Mouse (Mus musculus) thymus, adult 2 months (tissue): ENCODE data around the gene Mgmt. TPM values are rescaled to one million over a fixed set of nuclear protein-coding genes. Genes with fewer than 3 reads are reported as not detected.

ENCODE experiments used
- DNase-seq: peaks from one replicate; pipeline ENCODE4 v3.0.0; 2021
- H3K27ac ChIP-seq: fragments of 200-500 bp; 2 replicates; pipeline ENCODE4 v1.5.1; 2012; ENCODE audit warnings: low read length, control low read depth; ENCODE audit not compliant: control insufficient read depth, insufficient read depth
- H3K27me3 ChIP-seq: fragments of 200-500 bp; 2 replicates; pipeline ENCODE4 v1.6.1; 2012; ENCODE audit warnings: mild to moderate bottlenecking, low read length, moderate library complexity, mixed read lengths; ENCODE audit not compliant: control insufficient read depth, insufficient read depth
- H3K36me3 ChIP-seq: fragments of 200-500 bp; 2 replicates; pipeline ENCODE4 v1.6.1; 2012; ENCODE audit warnings: mild to moderate bottlenecking, low read length, moderate library complexity; ENCODE audit not compliant: control insufficient read depth, insufficient read depth
- H3K4me1 ChIP-seq: fragments of 200-500 bp; replicated peaks from 2 replicates; pipeline ENCODE4 v1.6.1; 2012; ENCODE audit warnings: low read length; ENCODE audit not compliant: control insufficient read depth, insufficient read depth
- H3K4me3 ChIP-seq: fragments of 200-500 bp; 2 replicates; pipeline ENCODE4 v1.5.1; 2012; ENCODE audit warnings: mild to moderate bottlenecking, low read length, control low read depth, moderate library complexity; ENCODE audit not compliant: control insufficient read depth, insufficient read depth
- CTCF ChIP-seq: fragments of 200-500 bp; IDR thresholded peaks from 2 replicates; pipeline ENCODE4 v1.5.1; 2012; ENCODE audit warnings: mild to moderate bottlenecking, control low read depth, low read length, moderate library complexity, borderline replicate concordance; ENCODE audit not compliant: control insufficient read depth, poor library complexity, insufficient read depth; ENCODE audit errors: extremely low read depth
- POLR2A ChIP-seq: fragments of 200-500 bp; IDR thresholded peaks from 2 replicates; pipeline ENCODE4 v1.6.1; 2012; ENCODE audit warnings: mild to moderate bottlenecking, low read length, control low read depth, moderate library complexity; ENCODE audit not compliant: control insufficient read depth, poor library complexity, insufficient read depth; ENCODE audit errors: extremely low read depth
- WGBS: fragments of 180-500 bp; shearing (Covaris S2); methylation state at CpG from one replicate; pipeline ENCODE4 v1.1.7; 2018; 5-methylcytosine and 5-hydroxymethylcytosine counted together
- polyA plus RNA-seq: library from polyadenylated mRNA; depleted of rRNA; stranded (reverse); fragments of >200 nt; gene quantifications from 2 replicates; pipeline ENCODE4 v1.2.3, GENCODE M21; 2012

Mgmt gene
- polyA plus RNA-seq, 1 experiment, result 2.9 TPM

GRCm38 (mm10) chr7:137061109-137061508, 166.7 kb downstream of the Mgmt start:
- Histone ChIP-seq H3K36me3 (no peaks in the 10 kb centered on the region), H3K27ac (no peak overlapping the region), H3K4me3 (no peak overlapping the region), H3K27me3 (no peaks in the 10 kb centered on the region), H3K4me1 (no peaks in the 10 kb centered on the region)
- TF ChIP-seq POLR2A (no peak), CTCF (no peak)
- no peak for DNase-seq
- 96% methylated on average over 6 of the region's 6 CpGs for WGBS

GRCm38 (mm10) chr7:137064255-137064654, 169.8 kb downstream of the Mgmt start:
- no peak for TF ChIP-seq POLR2A
- TF ChIP-seq CTCF, result no peak
- Histone ChIP-seq H3K27me3 (no peaks in the 10 kb centered on the region), H3K36me3 (no peaks in the 10 kb centered on the region), H3K4me3 (no peak overlapping the region), H3K27ac (no peak overlapping the region), H3K4me1 (no peaks in the 10 kb centered on the region)
- WGBS, result 96% methylated on average over 9 of the region's 9 CpGs
- DNase-seq, result no peak

GRCm38 (mm10) chr7:137065408-137065807, 171.0 kb downstream of the Mgmt start:
- Histone ChIP-seq H3K27ac (no peak overlapping the region), H3K4me3 (no peak overlapping the region), H3K36me3 (no peaks in the 10 kb centered on the region), H3K4me1 (no peaks in the 10 kb centered on the region), H3K27me3 (no peaks in the 10 kb centered on the region)
- WGBS, result 93% methylated on average over 5 of the region's 5 CpGs
- DNase-seq, result no peak
- TF ChIP-seq POLR2A, result no peak
- no peak for TF ChIP-seq CTCF

- Histone ChIP-seq H3K4me3 (no peak overlapping the region), H3K27me3 (no peaks in the 10 kb centered on the region), H3K4me1 (no peaks in the 10 kb centered on the region), H3K36me3 (no peaks in the 10 kb centered on the region), H3K27ac (no peak overlapping the region)
- TF ChIP-seq POLR2A, result no peak
- TF ChIP-seq CTCF, result no peak
- DNase-seq, result no peak
- WGBS, result 93% methylated on average over 3 of the region's 3 CpGs
Measured at GRCm38 (mm10) chr7:137066211-137066610, 171.8 kb downstream of the Mgmt start.

GRCm38 (mm10) chr7:137066997-137067396, 172.6 kb downstream of the Mgmt start:
- Histone ChIP-seq H3K36me3 (no peaks in the 10 kb centered on the region), H3K27ac (no peak overlapping the region), H3K4me3 (no peak overlapping the region), H3K27me3 (no peaks in the 10 kb centered on the region), H3K4me1 (no peaks in the 10 kb centered on the region)
- WGBS, result 95% methylated on average over 4 of the region's 4 CpGs
- TF ChIP-seq POLR2A (no peak), CTCF (no peak)
- DNase-seq, result no peak

GRCm38 (mm10) chr7:137067758-137068157, 173.3 kb downstream of the Mgmt start:
- no peak for TF ChIP-seq CTCF
- no peak for TF ChIP-seq POLR2A
- Histone ChIP-seq H3K4me1 (no peaks in the 10 kb centered on the region), H3K27me3 (no peaks in the 10 kb centered on the region), H3K4me3 (no peak overlapping the region), H3K36me3 (no peaks in the 10 kb centered on the region), H3K27ac (no peak overlapping the region)
- WGBS, result 94% methylated on average over 6 of the region's 6 CpGs
- DNase-seq, result no peak

- WGBS, result 92% methylated on average over 5 of the region's 5 CpGs
- no peak for TF ChIP-seq POLR2A
Measured at GRCm38 (mm10) chr7:137068796-137069195, 174.4 kb downstream of the Mgmt start.

More at GRCm38 (mm10) chr7:137068796-137069195, 174.4 kb downstream of the Mgmt start:
- DNase-seq, result no peak
- Histone ChIP-seq H3K36me3 (no peaks in the 10 kb centered on the region), H3K27ac (no peak overlapping the region), H3K27me3 (no peaks in the 10 kb centered on the region), H3K4me3 (no peak overlapping the region), H3K4me1 (no peaks in the 10 kb centered on the region)
